Mouse (Mus musculus) liver, adult 2 months (tissue): Measurements from ENCODE around the gene Entpd8. TPM values are rescaled to one million over a fixed set of nuclear protein-coding genes. Genes with fewer than 3 reads are reported as not detected.
A peak's percentile ranks its signal among the peaks of the same experiment; 100 is the strongest.

Experiments used
- DNase-seq: peaks from one replicate; pipeline ENCODE4 v3.0.0-alpha.2; 2011; ENCODE audit warnings: low read depth, low spot score; ENCODE audit errors: extremely low read depth
- H3K27ac ChIP-seq: fragments of 200-500 bp; replicated peaks from 2 replicates; pipeline ENCODE4 v1.5.1; 2012; ENCODE audit warnings: low read depth, mild to moderate bottlenecking, control low read depth, inconsistent platforms, low read length; ENCODE audit not compliant: insufficient read depth
- H3K27me3 ChIP-seq: fragments of 200-500 bp; 2 replicates; pipeline ENCODE4 v1.6.1; 2012; ENCODE audit warnings: mild to moderate bottlenecking, moderate library complexity, low read length, inconsistent platforms; ENCODE audit not compliant: control insufficient read depth, insufficient read depth
- H3K36me3 ChIP-seq: fragments of 200-500 bp; 2 replicates; pipeline ENCODE4 v1.6.1; 2012; ENCODE audit warnings: low read length, inconsistent platforms; ENCODE audit not compliant: control insufficient read depth, insufficient read depth
- H3K4me1 ChIP-seq: fragments of 200-500 bp; 2 replicates; pipeline ENCODE4 v1.6.1; 2011; ENCODE audit warnings: low read length; ENCODE audit not compliant: control insufficient read depth, insufficient read depth
- H3K4me3 ChIP-seq: fragments of 200-500 bp; 2 replicates; pipeline ENCODE4 v1.5.1; 2011; ENCODE audit warnings: low read depth, mild to moderate bottlenecking, control low read depth, low read length, moderate library complexity; ENCODE audit not compliant: insufficient read depth
- H3K79me2 ChIP-seq: fragments of 200-500 bp; 2 replicates; pipeline ENCODE4 v1.6.1; 2012; ENCODE audit warnings: inconsistent platforms, mild to moderate bottlenecking, low read length, moderate library complexity; ENCODE audit not compliant: control insufficient read depth, insufficient read depth
- H3K9ac ChIP-seq: fragments of 200-500 bp; 2 replicates; pipeline ENCODE4 v1.6.1; 2012; ENCODE audit warnings: low read depth, mild to moderate bottlenecking, control low read depth, inconsistent platforms, low read length
- CTCF ChIP-seq: fragments of 200-500 bp; IDR thresholded peaks from 2 replicates; pipeline ENCODE4 v1.5.1; 2011; ENCODE audit warnings: low read depth, low read length, control low read depth
- POLR2A ChIP-seq: fragments of 200-500 bp; IDR thresholded peaks from 2 replicates; pipeline ENCODE4 v1.6.1; 2011; ENCODE audit warnings: low read length, control low read depth; ENCODE audit not compliant: insufficient read depth; ENCODE audit errors: extremely low read depth
- WGBS: fragments of 180-500 bp; shearing (Covaris S2); methylation state at CpG from one replicate; pipeline ENCODE4 v1.1.7; 2018; 5-methylcytosine and 5-hydroxymethylcytosine counted together
- polyA plus RNA-seq: library from polyadenylated mRNA; depleted of rRNA; stranded (reverse); fragments of >200 nt; gene quantifications from 2 replicates; pipeline ENCODE4 v1.2.3, GENCODE M21; 2012
- total RNA-seq: library from RNA; depleted of rRNA; stranded (reverse); fragments of >200 nt; gene quantifications from 2 replicates; pipeline ENCODE4 v1.2.3, GENCODE M21; 2014

Entpd8 gene
- total and polyA plus RNA-seq, 2 experiments, result 91.8 to 196 TPM

DNA sequence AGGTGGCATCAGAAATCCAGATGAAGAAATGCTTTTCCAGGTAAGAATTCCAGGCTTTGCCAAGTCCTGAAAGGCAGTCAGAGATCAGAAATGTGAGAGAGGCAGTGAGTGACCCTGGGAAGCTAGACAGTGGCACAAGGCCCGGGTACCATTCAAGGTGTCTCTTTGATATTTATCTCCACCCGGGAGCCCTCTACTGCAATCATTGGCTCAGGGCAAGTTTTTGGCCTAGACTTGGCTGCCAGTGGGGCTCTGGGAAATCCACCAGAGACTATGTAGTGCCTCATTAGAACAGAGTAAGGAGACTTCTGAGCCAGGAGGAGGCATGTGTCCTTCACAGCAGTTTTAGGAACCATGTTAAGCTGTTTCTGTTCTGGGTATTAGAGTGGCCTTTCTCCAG lies 42.6 kb downstream of the Entpd8 start:
- DNase-seq, result peak; percentile 25
- H3K27ac ChIP-seq, result no peak overlapping the region

DNA sequence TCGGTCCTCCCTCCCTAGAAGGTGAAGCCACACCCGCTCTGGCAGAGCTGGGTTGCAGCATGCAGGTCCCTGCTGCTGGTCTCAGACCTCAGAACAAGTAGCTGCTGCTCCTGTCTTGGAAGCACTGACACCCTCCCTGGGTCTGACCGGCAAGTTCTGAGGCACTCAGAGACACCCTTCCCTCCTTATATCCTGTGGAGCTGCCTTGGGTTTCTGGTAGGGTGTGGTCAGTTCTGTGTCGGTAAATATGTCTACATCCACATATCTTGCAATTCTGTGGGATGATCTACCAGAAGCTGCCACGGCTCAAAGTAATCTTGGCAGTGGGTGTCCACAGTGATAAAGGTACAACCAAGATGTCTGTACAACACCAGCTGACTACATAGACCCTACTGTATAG lies 43.4 kb downstream of the Entpd8 start:
- no peak for DNase-seq
- Histone ChIP-seq H3K4me3 (no peak overlapping the region), H3K79me2 (no peaks in the 10 kb centered on the region), H3K36me3 (no peaks in the 10 kb centered on the region), H3K27me3 (no peaks in the 10 kb centered on the region), H3K4me1 (peaks cover 22% of the 10 kb centered on the region), H3K9ac (no peak overlapping the region), H3K27ac (no peak overlapping the region)
- TF ChIP-seq CTCF, result no peak
- no peak for TF ChIP-seq POLR2A
- WGBS, result 84% methylated on average over 5 of the region's 5 CpGs

More for the DNA sequence above, 42.6 kb downstream of the Entpd8 start:
- WGBS, result 29% methylated on average over 2 of the region's 2 CpGs
- TF ChIP-seq CTCF (no peak), POLR2A (no peak)
- no peaks in the 10 kb centered on the region for H3K36me3 ChIP-seq
- H3K79me2 ChIP-seq, result no peaks in the 10 kb centered on the region
- no peaks in the 10 kb centered on the region for H3K27me3 ChIP-seq
- H3K4me3 ChIP-seq, result no peak overlapping the region
- peaks cover 22% of the 10 kb centered on the region for H3K4me1 ChIP-seq
- H3K9ac ChIP-seq, result no peak overlapping the region

DNA sequence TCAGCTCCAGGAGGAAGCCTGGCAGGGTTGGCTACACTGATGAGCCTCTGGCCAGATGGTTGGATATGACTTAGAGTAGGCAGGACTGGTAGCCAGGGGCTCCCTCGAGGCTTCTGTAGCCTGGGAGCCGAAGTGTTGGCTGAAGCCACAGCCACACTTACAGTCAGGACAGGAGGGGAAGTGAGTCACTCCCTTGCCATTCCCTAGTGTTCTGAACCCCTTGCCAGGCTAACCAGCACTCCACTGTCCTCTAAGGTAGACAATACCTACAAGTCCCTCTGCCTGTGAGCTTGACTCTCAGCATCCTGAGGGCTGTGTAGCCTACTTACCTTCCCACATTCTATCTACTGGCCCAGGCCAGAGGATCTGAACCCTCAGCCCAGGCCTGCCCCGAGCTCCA lies 44.3 kb downstream of the Entpd8 start:
- Histone ChIP-seq H3K9ac (no peak overlapping the region), H3K36me3 (no peaks in the 10 kb centered on the region), H3K4me1 (peaks cover 22% of the 10 kb centered on the region), H3K27ac (no peak overlapping the region), H3K27me3 (no peaks in the 10 kb centered on the region), H3K79me2 (no peaks in the 10 kb centered on the region), H3K4me3 (no peak overlapping the region)
- TF ChIP-seq CTCF, result no peak
- WGBS, result 82% methylated on average over 3 of the region's 3 CpGs
- no peak for DNase-seq

DNA sequence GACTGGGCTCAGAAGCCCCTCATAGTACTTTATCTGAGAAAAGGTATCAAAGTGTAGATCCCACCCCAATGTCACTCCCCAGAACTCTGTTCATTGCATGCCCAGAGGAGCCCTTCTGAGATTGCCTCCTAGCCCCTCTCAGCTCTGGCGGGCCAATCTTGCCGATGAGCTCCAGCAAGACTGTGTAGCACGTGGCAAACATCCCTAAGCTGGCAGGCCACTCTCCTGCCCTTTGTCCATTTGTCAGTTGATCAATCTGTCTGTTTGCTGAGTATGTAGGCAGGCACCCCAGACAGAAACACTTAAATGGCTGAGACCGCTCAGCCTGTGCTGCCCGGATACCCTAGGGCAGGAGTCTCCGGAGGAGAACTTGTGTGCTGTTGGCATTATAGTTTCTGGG lies 45.0 kb downstream of the Entpd8 start:
- Histone ChIP-seq H3K4me3 (no peak overlapping the region), H3K9ac (no peak overlapping the region), H3K36me3 (no peaks in the 10 kb centered on the region), H3K27ac (peak overlapping the region; percentile 24), H3K27me3 (no peaks in the 10 kb centered on the region), H3K4me1 (peaks cover 22% of the 10 kb centered on the region), H3K79me2 (no peaks in the 10 kb centered on the region)
- peak; percentile 93 for DNase-seq
- WGBS, result 26% methylated on average over 6 of the region's 6 CpGs
- TF ChIP-seq CTCF (no peak), POLR2A (no peak)

DNA sequence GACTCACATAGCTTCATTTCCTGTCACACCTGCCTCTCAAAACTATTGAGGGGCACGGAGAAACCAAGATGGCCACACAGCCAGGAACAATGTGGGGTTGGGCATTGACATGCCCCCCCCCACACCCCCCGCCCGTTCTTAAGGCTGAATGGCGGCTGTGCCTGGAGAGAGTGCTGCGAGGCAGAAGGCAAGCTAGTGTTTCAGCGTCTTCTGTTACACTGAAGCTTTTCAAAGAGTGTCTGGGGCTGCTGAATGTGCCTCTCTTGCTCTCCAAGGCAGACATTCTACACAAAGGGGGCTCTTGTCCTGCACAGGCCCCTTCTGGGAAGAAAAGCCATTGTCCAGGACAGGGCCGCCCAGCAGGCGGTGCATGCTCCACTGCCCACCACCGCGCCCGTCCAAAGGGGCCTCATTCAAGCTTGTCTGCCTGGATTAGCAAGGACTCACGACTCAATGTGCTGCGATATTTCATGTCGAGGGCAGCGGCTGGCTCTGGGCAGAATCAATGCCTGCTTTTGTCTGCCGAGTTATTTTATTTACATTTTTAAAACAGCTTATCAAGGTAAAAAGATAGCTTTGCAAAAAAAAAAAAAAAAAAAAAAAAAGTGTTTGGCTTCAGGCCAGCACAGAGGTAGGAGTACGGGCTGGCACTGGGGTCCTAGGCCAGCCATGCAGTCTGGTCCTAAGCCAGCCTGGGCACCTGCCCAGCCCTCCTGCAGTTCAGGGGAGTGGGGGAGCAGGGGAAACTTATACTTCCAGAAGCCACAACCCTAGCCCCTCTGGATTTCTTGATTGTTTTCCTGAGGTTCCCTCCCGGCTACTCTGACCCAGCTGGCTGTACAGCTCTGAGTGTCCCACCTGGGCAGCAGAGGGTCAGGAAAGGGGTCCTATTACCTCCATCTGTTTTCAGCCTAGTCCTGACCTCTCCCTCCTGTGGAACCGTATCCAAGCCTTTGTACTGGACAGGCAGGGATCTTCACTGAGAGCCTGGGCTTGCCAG lies 46.2 kb downstream of the Entpd8 start:
- Histone ChIP-seq H3K79me2 (no peaks in the 10 kb centered on the region), H3K4me1 (peaks cover 22% of the 10 kb centered on the region), H3K27me3 (no peaks in the 10 kb centered on the region), H3K36me3 (no peaks in the 10 kb centered on the region), H3K27ac (0 out of 2 replicates have a peak overlapping the region, but pooled peaks have one; percentile 1), H3K4me3 (no peak overlapping the region), H3K9ac (no peak overlapping the region)
- WGBS, result 69% methylated on average over 19 of the region's 19 CpGs
- TF ChIP-seq CTCF (no peak), POLR2A (no peak)
- peak; percentile 37 for DNase-seq

DNA sequence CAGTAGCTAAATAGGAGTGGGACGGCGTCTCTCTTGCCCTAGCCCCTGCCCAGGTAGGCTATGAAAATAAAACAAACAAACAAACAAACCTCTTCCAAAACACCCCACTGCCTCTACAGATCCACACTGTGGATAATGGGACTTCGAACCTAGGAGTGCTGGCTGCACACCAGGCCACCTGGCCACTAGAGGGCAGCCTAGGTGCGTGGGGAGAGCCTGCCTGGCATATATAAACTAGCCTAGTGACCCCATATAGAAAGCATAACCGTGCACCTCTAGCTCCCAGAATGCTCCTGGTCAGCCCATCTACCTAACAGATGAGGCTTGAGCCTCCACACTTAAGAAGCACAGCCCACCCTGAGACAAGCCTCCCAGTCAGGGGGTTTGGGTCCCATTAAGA lies 47.1 kb downstream of the Entpd8 start:
- H3K27ac ChIP-seq, result 0 out of 2 replicates have a peak overlapping the region, but pooled peaks have one; percentile 1
- WGBS, result 35% methylated on average over 5 of the region's 5 CpGs
- no peaks in the 10 kb centered on the region for H3K79me2 ChIP-seq
- TF ChIP-seq CTCF (peak; percentile 97), POLR2A (no peak)
- no peak overlapping the region for H3K4me3 ChIP-seq
- H3K4me1 ChIP-seq, result peaks cover 22% of the 10 kb centered on the region
- H3K36me3 ChIP-seq, result no peaks in the 10 kb centered on the region
- no peaks in the 10 kb centered on the region for H3K27me3 ChIP-seq
- peak; percentile 51 for DNase-seq
- no peak overlapping the region for H3K9ac ChIP-seq
